Mouse (Mus musculus): ENCODE measurements around the gene Kcnn3.

DNA sequence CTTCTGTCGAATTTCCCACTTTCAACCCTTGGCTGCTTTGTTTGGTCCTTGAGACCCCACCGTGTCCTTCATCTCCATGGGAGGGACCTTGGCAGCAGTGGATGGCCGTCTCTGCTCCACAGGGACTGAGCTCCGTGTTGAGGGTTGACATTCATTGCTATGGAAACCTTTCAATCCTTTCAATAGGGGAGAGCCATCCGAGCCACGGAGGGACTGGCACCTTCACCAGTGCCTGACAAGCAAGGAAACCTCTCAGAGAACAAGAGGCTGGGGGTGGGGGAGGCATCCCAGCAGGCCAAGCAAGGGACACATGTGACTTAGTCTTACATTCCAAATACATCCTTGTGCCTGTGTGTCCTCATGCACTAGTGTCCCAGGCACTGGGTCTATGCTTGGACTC is 102.9 kb downstream of the Kcnn3 start:
- TF ChIP-seq CTCF (IDR thresholded peaks at IDR 0.05; ENCODE audit: low read depth) (no peak), EP300 (IDR thresholded peaks at IDR 0.05; ENCODE audit: low read depth) (no peak)
